Mouse (Mus musculus): Measurements from ENCODE around the gene Dync1h1. TPM values are rescaled to one million over a fixed set of nuclear protein-coding genes. Genes with fewer than 3 reads are reported as not detected.
"Not testable (repeated sequence)": the region's sequence is repeated elsewhere in the genome, so short reads cannot be mapped to it uniquely, and the experiment has no call there.

Dync1h1 gene
- polyA plus RNA-seq, 1 experiment, result 280 TPM

- no peaks in the 10 kb centered on the region for H3K36me3 ChIP-seq (replicated peaks; ENCODE audit: low read length)
- TF ChIP-seq GATA1 (IDR thresholded peaks at IDR 0.05; ENCODE audit: borderline replicate concordance, low read length), result no peak
- TF ChIP-seq FLI1 (IDR thresholded peaks at IDR 0.05; ENCODE audit: low read length), result no peak
- H3K4me3 ChIP-seq (replicated peaks), result peak overlapping the region; percentile 72
- H3K27me3 ChIP-seq (replicated peaks), result no peaks in the 10 kb centered on the region
- H3K9me3 ChIP-seq, result no peaks in the 10 kb centered on the region
- H3K4me1 ChIP-seq, result peaks cover 87% of the 10 kb centered on the region
Measured at GRCm38 (mm10) chr12:110700730-110701129, 99.5 kb downstream of the Dync1h1 start.

GRCm38 (mm10) chr12:110701363-110701762 is 100.1 kb downstream of the Dync1h1 start:
- H3K9me3 ChIP-seq; H3K27me3 ChIP-seq (replicated peaks); H3K36me3 ChIP-seq (replicated peaks; ENCODE audit: low read length): not testable (repeated sequence)
- H3K4me1 ChIP-seq, result peaks cover 92% of the 10 kb centered on the region
- peak overlapping the region; percentile 72 for H3K4me3 ChIP-seq (replicated peaks)

DNA sequence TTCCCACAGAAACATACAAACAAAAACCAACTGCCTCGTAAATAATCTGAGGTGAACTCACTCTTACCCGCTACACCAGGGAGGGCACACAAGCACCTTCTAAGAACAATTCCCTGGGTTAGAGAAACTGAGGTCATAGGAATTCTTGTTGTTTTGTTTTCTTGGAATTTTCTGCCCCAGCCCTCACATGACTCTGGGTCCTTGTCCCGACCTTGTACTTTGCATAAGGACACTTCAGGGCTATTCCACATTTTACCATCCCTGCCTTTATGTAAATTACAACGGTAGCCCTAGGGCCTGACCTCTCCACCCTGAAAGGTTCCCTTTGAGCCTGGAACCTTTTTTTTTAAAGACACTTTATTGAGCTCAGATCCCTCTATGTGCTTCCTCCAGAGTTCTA is 101.3 kb downstream of the Dync1h1 start, which contains the start of gene Hsp90aa1:
Gene Hsp90aa1, minus strand, starts transcription at position 173 of the 400 bp plus-strand sequence.
- H3K9me3 ChIP-seq, result no peaks in the 10 kb centered on the region
- H3K27me3 ChIP-seq (replicated peaks), result no peaks in the 10 kb centered on the region
- H3K4me3 ChIP-seq (replicated peaks), result peak within 1 kb of the TSS; percentile 82
- H3K4me1 ChIP-seq, result peaks cover 94% of the 10 kb centered on the region
- TF ChIP-seq GATA1 (IDR thresholded peaks at IDR 0.05; ENCODE audit: borderline replicate concordance, low read length) (no peak), FLI1 (IDR thresholded peaks at IDR 0.05; ENCODE audit: low read length) (no peak)
- H3K36me3 ChIP-seq (replicated peaks; ENCODE audit: low read length), result no peaks in the 10 kb centered on the region

- Histone ChIP-seq H3K36me3 (replicated peaks; ENCODE audit: low read length) (no peaks in the 10 kb centered on the region), H3K4me1 (peaks cover 93% of the 10 kb centered on the region), H3K27me3 (replicated peaks) (no peaks in the 10 kb centered on the region), H3K4me3 (replicated peaks) (peak overlapping the region; percentile 82), H3K9me3 (no peaks in the 10 kb centered on the region)
- no peak for TF ChIP-seq GATA1 (IDR thresholded peaks at IDR 0.05; ENCODE audit: borderline replicate concordance, low read length)
- no peak for TF ChIP-seq FLI1 (IDR thresholded peaks at IDR 0.05; ENCODE audit: low read length)
Measured at GRCm38 (mm10) chr12:110703008-110703471, 101.8 kb downstream of the Dync1h1 start.

- H3K4me1 ChIP-seq, result peaks cover 87% of the 10 kb centered on the region
- peak overlapping the region; percentile 82 for H3K4me3 ChIP-seq (replicated peaks)
- TF ChIP-seq FLI1 (IDR thresholded peaks at IDR 0.05; ENCODE audit: low read length), result no peak
- no peak for TF ChIP-seq GATA1 (IDR thresholded peaks at IDR 0.05; ENCODE audit: borderline replicate concordance, low read length)
- no peaks in the 10 kb centered on the region for H3K27me3 ChIP-seq (replicated peaks)
- no peaks in the 10 kb centered on the region for H3K9me3 ChIP-seq
- H3K36me3 ChIP-seq (replicated peaks; ENCODE audit: low read length), result no peaks in the 10 kb centered on the region
Measured at GRCm38 (mm10) chr12:110703682-110704081, 102.4 kb downstream of the Dync1h1 start.

DNA sequence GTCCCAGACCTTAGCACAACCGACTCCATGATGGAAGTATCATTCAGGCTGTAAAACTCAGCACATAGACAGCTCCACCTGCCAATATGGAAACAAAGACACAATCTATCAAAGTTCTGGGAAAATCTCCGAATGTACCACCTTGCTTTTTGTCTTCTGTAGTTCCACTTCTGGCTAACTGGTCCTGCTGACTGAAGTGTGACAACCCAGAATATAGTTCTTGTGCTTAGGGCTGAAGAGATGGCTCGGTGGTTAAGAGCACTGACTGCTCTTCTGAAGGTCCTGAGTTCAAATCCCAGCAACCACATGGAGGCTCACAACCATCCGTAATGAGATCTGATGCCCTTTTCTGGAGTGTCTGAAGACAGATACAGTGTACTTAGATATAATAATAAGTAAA is 104.2 kb downstream of the Dync1h1 start:
- H3K36me3 ChIP-seq (replicated peaks; ENCODE audit: low read length); H3K4me3 ChIP-seq (replicated peaks); H3K9me3 ChIP-seq; H3K27me3 ChIP-seq (replicated peaks): not testable (repeated sequence)
- peaks cover 76% of the 10 kb centered on the region for H3K4me1 ChIP-seq

- H3K27me3 ChIP-seq (replicated peaks), result peaks cover 2% of the 10 kb centered on the region
- TF ChIP-seq FLI1 (IDR thresholded peaks at IDR 0.05; ENCODE audit: low read length) (no peak), GATA1 (IDR thresholded peaks at IDR 0.05; ENCODE audit: borderline replicate concordance, low read length) (no peak)
- peaks cover 67% of the 10 kb centered on the region for H3K4me1 ChIP-seq
- H3K9me3 ChIP-seq, result no peaks in the 10 kb centered on the region
- no peaks in the 10 kb centered on the region for H3K36me3 ChIP-seq (replicated peaks; ENCODE audit: low read length)
- H3K4me3 ChIP-seq (replicated peaks), result peak overlapping the region; percentile 89
Measured at GRCm38 (mm10) chr12:110706337-110707231, 105.3 kb downstream of the Dync1h1 start.

- no peak overlapping the region for H3K4me3 ChIP-seq (replicated peaks)
- H3K27me3 ChIP-seq (replicated peaks), result peaks cover 2% of the 10 kb centered on the region
- TF ChIP-seq FLI1 (IDR thresholded peaks at IDR 0.05; ENCODE audit: low read length) (no peak), GATA1 (IDR thresholded peaks at IDR 0.05; ENCODE audit: borderline replicate concordance, low read length) (no peak)
- H3K36me3 ChIP-seq (replicated peaks; ENCODE audit: low read length), result no peaks in the 10 kb centered on the region
- peaks cover 59% of the 10 kb centered on the region for H3K4me1 ChIP-seq
- no peaks in the 10 kb centered on the region for H3K9me3 ChIP-seq
Measured at GRCm38 (mm10) chr12:110707451-110707850, 106.2 kb downstream of the Dync1h1 start.

- no peak overlapping the region for H3K4me3 ChIP-seq (replicated peaks)
- peaks cover 26% of the 10 kb centered on the region for H3K4me1 ChIP-seq
- no peaks in the 10 kb centered on the region for H3K36me3 ChIP-seq (replicated peaks; ENCODE audit: low read length)
- peaks cover 4% of the 10 kb centered on the region for H3K27me3 ChIP-seq (replicated peaks)
- no peak for TF ChIP-seq FLI1 (IDR thresholded peaks at IDR 0.05; ENCODE audit: low read length)
- no peak for TF ChIP-seq GATA1 (IDR thresholded peaks at IDR 0.05; ENCODE audit: borderline replicate concordance, low read length)
- H3K9me3 ChIP-seq, result peaks cover 6% of the 10 kb centered on the region
Measured at GRCm38 (mm10) chr12:110711270-110711669, 110.0 kb downstream of the Dync1h1 start.

DNA sequence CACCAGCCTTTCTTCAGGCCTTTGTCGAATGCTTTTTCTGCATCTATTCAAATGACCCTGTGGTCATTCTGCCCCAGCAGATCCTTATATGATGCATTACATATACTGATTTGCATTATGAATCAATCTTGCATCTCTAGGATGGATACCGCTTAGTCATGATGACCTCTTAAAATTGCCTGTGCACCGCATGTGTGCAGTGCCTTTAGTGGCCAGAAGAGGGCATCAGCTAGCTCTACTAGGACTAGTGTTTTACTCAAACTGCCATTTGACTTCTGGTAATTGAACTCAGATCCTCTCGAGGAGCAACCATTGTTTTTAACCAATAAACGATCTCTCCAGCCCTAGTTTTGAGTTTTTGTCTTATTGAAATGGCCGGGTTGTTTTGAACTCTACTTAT is 112.5 kb downstream of the Dync1h1 start:
- no peak for TF ChIP-seq FLI1 (IDR thresholded peaks at IDR 0.05; ENCODE audit: low read length)
- TF ChIP-seq GATA1 (IDR thresholded peaks at IDR 0.05; ENCODE audit: borderline replicate concordance, low read length), result no peak
- Histone ChIP-seq H3K9me3 (peaks cover 6% of the 10 kb centered on the region), H3K27me3 (replicated peaks) (peaks cover 10% of the 10 kb centered on the region)

More for the DNA sequence above, 112.5 kb downstream of the Dync1h1 start:
- Histone ChIP-seq H3K36me3 (replicated peaks; ENCODE audit: low read length) (no peaks in the 10 kb centered on the region), H3K4me1 (peaks cover 25% of the 10 kb centered on the region), H3K4me3 (replicated peaks) (no peak overlapping the region)

Measured in megakaryocyte, embryonic 14.5 days (primary cell).